Comparison of ENCODE assay signal across 29 mouse cellular contexts in genomic region chr9:14967598-14967997, GRCm38 (mm10).
DNase-seq lines count a peak whose midpoint lies in the region; ATAC-seq lines count a peak whose summit lies in the region.
"Had no signal": no experiment of that assay in that cellular context is flagged by ENCODE, and none has a peak within 500 bp of the region (broad histone marks: within the 10 kb centered on the region; RNA-seq: fewer than 3 reads in every experiment).

No protein-coding gene starts in this region.

- H3K4me2 ChIP-seq in kidney, embryonic 14.5 days (replicated peaks; ENCODE audit: low read depth, low read length): no peak overlapping the region
- H3K4me2 ChIP-seq in forebrain, embryonic 11.5 days (ENCODE audit: low read depth, low read length, severe bottlenecking): no peak overlapping the region
- H3K4me2 ChIP-seq: heart, embryonic 11.5 days; hindbrain, embryonic 13.5 days; kidney, embryonic 15.5 days; neural tube, embryonic 15.5 days had no signal

- H3K9ac ChIP-seq in kidney, embryonic 14.5 days (ENCODE audit: low read depth, low read length): no peak overlapping the region
- H3K9ac ChIP-seq in forebrain, embryonic 11.5 days (ENCODE audit: low read length): no peak overlapping the region
- H3K9ac ChIP-seq: hindbrain, embryonic 13.5 days; kidney, embryonic 15.5 days; neural tube, embryonic 15.5 days had no signal

- H3K9me3 ChIP-seq in kidney, embryonic 14.5 days (ENCODE audit: control insufficient read depth, low read length): no peaks in the 10 kb centered on the region
- H3K9me3 ChIP-seq in forebrain, embryonic 11.5 days (ENCODE audit: control insufficient read depth, low read length): no peaks in the 10 kb centered on the region
- H3K9me3 ChIP-seq: hindbrain, embryonic 13.5 days; kidney, embryonic 15.5 days; neural tube, embryonic 15.5 days had no signal

- H3K36me3 ChIP-seq in kidney, embryonic 14.5 days (ENCODE audit: control insufficient read depth, insufficient read depth, low read length): no peaks in the 10 kb centered on the region
- H3K36me3 ChIP-seq in forebrain, embryonic 11.5 days (ENCODE audit: control insufficient read depth, insufficient read depth, low read length): no peaks in the 10 kb centered on the region
- H3K36me3 ChIP-seq: hindbrain, embryonic 13.5 days; kidney, embryonic 15.5 days; neural tube, embryonic 15.5 days had no signal

- H3K27ac ChIP-seq in kidney, embryonic 14.5 days (ENCODE audit: low read depth, low read length): no peak overlapping the region
- no peak overlapping the region for H3K27ac ChIP-seq in forebrain, embryonic 11.5 days (ENCODE audit: low read depth, low read length)
- H3K27ac ChIP-seq: hindbrain, embryonic 13.5 days; kidney, embryonic 15.5 days; layer of hippocampus, adult 2 months; neural tube, embryonic 15.5 days had no signal

- H3K4me1 ChIP-seq in kidney, embryonic 14.5 days (ENCODE audit: control insufficient read depth, insufficient read depth, low read length): no peaks in the 10 kb centered on the region
- H3K4me1 ChIP-seq in forebrain, embryonic 11.5 days (replicated peaks; ENCODE audit: control insufficient read depth, insufficient read depth, low read length): no peaks in the 10 kb centered on the region
- H3K4me1 ChIP-seq: hindbrain, embryonic 13.5 days; kidney, embryonic 15.5 days; neural tube, embryonic 15.5 days had no signal

- 87% methylated on average over 1 of the region's 1 CpGs for WGBS in kidney, embryonic 14.5 days
- WGBS in forebrain, embryonic 11.5 days: 84% methylated on average over 1 of the region's 1 CpGs

- no peak for ATAC-seq in kidney, embryonic 14.5 days (ENCODE audit: low FRiP score, low TSS enrichment)
- ATAC-seq in forebrain, embryonic 11.5 days (replicated peaks; ENCODE audit: low FRiP score): no peak
- ATAC-seq: forebrain, embryonic 14.5 days; lung, postnatal 0 days had no signal

- no peaks in the 10 kb centered on the region for H3K27me3 ChIP-seq in kidney, embryonic 14.5 days (ENCODE audit: control insufficient read depth, insufficient read depth, low read length)
- H3K27me3 ChIP-seq in forebrain, embryonic 11.5 days (ENCODE audit: control insufficient read depth, insufficient read depth, low read length): no peaks in the 10 kb centered on the region
- H3K27me3 ChIP-seq: hindbrain, embryonic 13.5 days; kidney, embryonic 15.5 days; neural tube, embryonic 15.5 days had no signal

- no peak overlapping the region for H3K4me3 ChIP-seq in kidney, embryonic 14.5 days (ENCODE audit: low read length)
- no peak overlapping the region for H3K4me3 ChIP-seq in forebrain, embryonic 11.5 days (ENCODE audit: low read depth, low read length)
- H3K4me3 ChIP-seq: hindbrain, embryonic 13.5 days; kidney, embryonic 15.5 days; layer of hippocampus, adult 2 months; neural tube, embryonic 15.5 days had no signal

- peak; percentile 11 to 50 for DNase-seq in adrenal gland, adult (ENCODE audit: inconsistent age in 2 of 2, low spot score in 1 of 2)
- DNase-seq in adrenal gland, postnatal 10 days: no peak
- peak; percentile 13 for DNase-seq in kidney, postnatal 10 days
- DNase-seq in adrenal gland, postnatal 36 days: peak; percentile 25 to 26
- DNase-seq in naive thymus-derived CD4-positive, alpha-beta T cell, adult 2 months (ENCODE audit: low read depth): peak; percentile 23
- DNase-seq in spleen, postnatal 14 days (ENCODE audit: low spot score in 2 of 2): no peak
- no peak for DNase-seq in forebrain, embryonic 11.5 days (ENCODE audit: low spot score)
- DNase-seq: cerebellum, adult 11 months; cerebellum, adult 9-10 months; cerebellum, postnatal 36 days; gastrocnemius, postnatal 25 days; heart, adult 18-20 months; heart, postnatal 4 days; kidney, adult 11 months; kidney, postnatal 36 days; left cerebral cortex, postnatal 4 days; lung, adult 18-20 months; lung, postnatal 4 days; midbrain, embryonic 14.5 days; retina, postnatal 1 day; right cerebral cortex, postnatal 14 days had no signal

Comparison
In these comparisons a context has a peak if more than half of its experiments do, and no peak if none do; other contexts are left out.
1. DNase-seq: peak in adrenal gland, adult (2 of 2), kidney, postnatal 10 days (single experiment), adrenal gland, postnatal 36 days (2 of 2) and naive thymus-derived CD4-positive, alpha-beta T cell, adult 2 months (single experiment); none in adrenal gland, postnatal 10 days (single experiment), spleen, postnatal 14 days (0 of 2) and forebrain, embryonic 11.5 days (single experiment).